Mouse (Mus musculus) cortical plate, adult 2 months (tissue): ENCODE measurements at regions not wholly inside any gene's neighbourhood (a gene's known extent, or its start where the extent isn't known, plus 50 kb on each side); places are given as distances from the start of the nearest gene placed in this dataset.

Source experiments
- H3K27ac ChIP-seq: fragments of 200-500 bp; 2 replicates; pipeline ENCODE4 v1.5.1; 2012; ENCODE audit warnings: low read length, control low read depth, inconsistent platforms; ENCODE audit not compliant: insufficient read depth
- H3K4me1 ChIP-seq: fragments of 200-500 bp; 2 replicates; pipeline ENCODE4 v1.6.1; 2011; ENCODE audit warnings: low read length; ENCODE audit not compliant: control insufficient read depth, insufficient read depth
- H3K4me3 ChIP-seq: fragments of 200-500 bp; 2 replicates; pipeline ENCODE4 v1.5.1; 2011; ENCODE audit warnings: mild to moderate bottlenecking, low read length, control low read depth; ENCODE audit not compliant: insufficient read depth
- CTCF ChIP-seq: fragments of 200-500 bp; IDR thresholded peaks from 2 replicates; pipeline ENCODE4 v1.5.1; 2011; ENCODE audit warnings: mild to moderate bottlenecking, control low read depth, low read length; ENCODE audit not compliant: insufficient read depth; ENCODE audit errors: extremely low read depth
- POLR2A ChIP-seq: fragments of 200-500 bp; IDR thresholded peaks from 2 replicates; pipeline ENCODE4 v1.6.1; 2011; ENCODE audit warnings: mild to moderate bottlenecking, low read length, control low read depth; ENCODE audit not compliant: insufficient read depth; ENCODE audit errors: extremely low read depth

DNA sequence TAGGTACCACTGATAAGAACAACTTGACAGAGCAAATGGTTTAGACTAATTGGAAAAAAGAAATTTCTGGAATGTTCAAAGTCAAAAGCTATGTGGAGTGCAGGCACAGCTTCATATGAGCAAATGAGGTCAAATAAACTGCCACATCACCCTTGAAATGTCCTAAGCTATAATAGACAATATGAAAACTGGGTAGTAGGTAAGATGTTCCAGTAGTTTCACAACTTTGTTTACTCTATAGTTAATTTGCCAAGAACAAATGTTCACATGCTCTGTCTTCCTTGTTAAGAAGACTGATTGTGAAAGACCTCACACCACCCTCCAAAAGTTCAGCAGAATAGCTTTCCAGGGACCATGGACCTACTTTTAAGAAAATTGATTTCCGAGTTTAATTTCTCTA is 301.7 kb upstream of the Rarb start:
- Histone ChIP-seq H3K4me1 (no peaks in the 10 kb centered on the region), H3K4me3 (no peak overlapping the region), H3K27ac (no peak overlapping the region)
- TF ChIP-seq CTCF (no peak), POLR2A (no peak)

DNA sequence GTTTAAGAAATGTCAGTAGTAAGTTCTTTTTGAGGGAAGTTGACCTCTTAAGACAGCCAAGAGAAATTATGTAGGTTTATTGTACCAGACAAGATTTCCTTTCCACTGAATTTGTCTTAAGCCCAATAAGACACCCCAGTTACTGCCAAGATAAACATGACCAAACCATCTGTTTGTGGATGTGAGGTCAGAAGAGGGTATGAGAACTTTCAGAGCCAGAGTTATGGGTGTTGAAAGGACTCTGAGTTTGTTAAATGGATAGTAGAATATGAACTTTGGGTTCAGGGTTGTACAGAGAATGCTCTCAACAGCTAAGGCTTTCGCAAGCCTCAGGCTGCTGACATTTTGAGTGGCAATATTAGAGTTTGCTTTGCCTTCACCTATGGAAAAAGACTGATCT is 287.7 kb upstream of the Rarb start:
- no peak overlapping the region for H3K4me3 ChIP-seq
- TF ChIP-seq CTCF (no peak), POLR2A (no peak)
- no peaks in the 10 kb centered on the region for H3K4me1 ChIP-seq
- no peak overlapping the region for H3K27ac ChIP-seq

DNA sequence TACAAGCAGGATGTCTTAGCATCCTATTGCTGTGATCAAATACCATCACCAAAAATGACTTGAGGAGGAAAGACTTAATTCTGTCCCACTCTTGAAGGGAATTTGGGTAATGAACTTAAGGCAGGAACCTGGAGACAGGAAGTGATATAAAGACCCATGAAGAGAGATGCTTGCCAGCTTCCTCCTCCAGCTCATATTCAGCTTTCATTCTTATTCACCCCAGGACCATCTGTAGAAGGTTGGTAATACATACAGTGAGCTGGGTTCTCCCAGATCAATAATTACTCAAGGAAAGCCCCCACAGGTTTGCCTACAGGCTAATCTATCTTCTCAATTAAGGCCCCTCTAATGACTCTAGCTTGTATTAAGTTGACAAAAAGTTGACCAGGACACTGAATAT is 283.5 kb upstream of the Rarb start:
- Histone ChIP-seq H3K27ac (no peak overlapping the region), H3K4me3 (no peak overlapping the region), H3K4me1 (no peaks in the 10 kb centered on the region)
- no peak for TF ChIP-seq POLR2A
- no peak for TF ChIP-seq CTCF

GRCm38 (mm10) chr14:17090573-17090937 is 271.6 kb upstream of the Rarb start:
- Histone ChIP-seq H3K4me1 (no peaks in the 10 kb centered on the region), H3K4me3 (no peak overlapping the region), H3K27ac (no peak overlapping the region)
- TF ChIP-seq CTCF: no peak
- TF ChIP-seq POLR2A: no peak

- Histone ChIP-seq H3K4me1 (no peaks in the 10 kb centered on the region), H3K4me3 (no peak overlapping the region), H3K27ac (no peak overlapping the region)
- TF ChIP-seq CTCF (no peak), POLR2A (no peak)
These were observed 270.9 kb upstream of the Rarb start for GRCm38 (mm10) chr14:17089640-17090572.

DNA sequence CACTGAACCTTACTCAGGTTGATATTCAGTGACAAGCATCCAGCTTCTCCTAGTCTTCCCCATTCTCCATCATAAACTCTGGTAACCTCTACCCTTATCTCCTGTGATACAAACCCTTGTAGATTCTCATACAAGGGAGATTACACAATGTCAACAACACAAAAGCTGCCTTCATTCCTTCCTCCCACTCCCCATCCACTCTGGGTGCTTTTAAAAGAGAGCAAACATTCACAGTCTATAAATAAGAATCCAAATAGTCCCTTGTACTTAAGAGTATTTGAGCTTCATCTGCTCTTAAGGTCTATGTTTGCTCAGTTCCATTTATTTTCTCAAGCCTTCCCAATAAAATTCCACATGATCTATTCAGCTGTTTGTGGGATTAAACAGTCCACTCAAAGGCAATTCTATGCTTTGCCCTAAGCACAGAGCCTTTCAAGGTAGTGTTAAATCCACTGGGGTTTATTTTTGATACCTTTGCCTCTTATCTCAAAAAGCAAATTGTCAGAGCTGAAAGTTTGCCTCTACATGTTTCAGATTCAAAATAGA is 270.2 kb upstream of the Rarb start:
- Histone ChIP-seq H3K27ac (no peak overlapping the region), H3K4me1 (no peaks in the 10 kb centered on the region), H3K4me3 (no peak overlapping the region)
- TF ChIP-seq CTCF: no peak
- no peak for TF ChIP-seq POLR2A

GRCm38 (mm10) chr14:17087828-17088227 is 268.9 kb upstream of the Rarb start:
- TF ChIP-seq POLR2A (no peak), CTCF (no peak)
- H3K27ac ChIP-seq: no peak overlapping the region
- H3K4me3 ChIP-seq: no peak overlapping the region
- H3K4me1 ChIP-seq: no peaks in the 10 kb centered on the region

GRCm38 (mm10) chr14:17083907-17084306 is 265.0 kb upstream of the Rarb start:
- Histone ChIP-seq H3K27ac (no peak overlapping the region), H3K4me3 (no peak overlapping the region), H3K4me1 (no peaks in the 10 kb centered on the region; the same call in 1 of the 2 replicates)
- TF ChIP-seq POLR2A (no peak), CTCF (no peak)

GRCm38 (mm10) chr14:17081904-17082303 is 262.9 kb upstream of the Rarb start:
- no peak overlapping the region for H3K27ac ChIP-seq
- TF ChIP-seq CTCF (no peak), POLR2A (no peak)
- H3K4me1 ChIP-seq: no peaks in the 10 kb centered on the region; the same call in 1 of the 2 replicates
- H3K4me3 ChIP-seq: no peak overlapping the region

GRCm38 (mm10) chr14:17079513-17079912 is 260.6 kb upstream of the Rarb start:
- TF ChIP-seq CTCF (no peak), POLR2A (no peak)
- Histone ChIP-seq H3K4me1 (no peaks in the 10 kb centered on the region; the same call in 1 of the 2 replicates), H3K27ac (no peak overlapping the region), H3K4me3 (no peak overlapping the region)
